Mouse (Mus musculus): ENCODE results near the gene Nmt1.
A peak's percentile ranks its signal among the peaks of the same experiment; 100 is the strongest.

DNA sequence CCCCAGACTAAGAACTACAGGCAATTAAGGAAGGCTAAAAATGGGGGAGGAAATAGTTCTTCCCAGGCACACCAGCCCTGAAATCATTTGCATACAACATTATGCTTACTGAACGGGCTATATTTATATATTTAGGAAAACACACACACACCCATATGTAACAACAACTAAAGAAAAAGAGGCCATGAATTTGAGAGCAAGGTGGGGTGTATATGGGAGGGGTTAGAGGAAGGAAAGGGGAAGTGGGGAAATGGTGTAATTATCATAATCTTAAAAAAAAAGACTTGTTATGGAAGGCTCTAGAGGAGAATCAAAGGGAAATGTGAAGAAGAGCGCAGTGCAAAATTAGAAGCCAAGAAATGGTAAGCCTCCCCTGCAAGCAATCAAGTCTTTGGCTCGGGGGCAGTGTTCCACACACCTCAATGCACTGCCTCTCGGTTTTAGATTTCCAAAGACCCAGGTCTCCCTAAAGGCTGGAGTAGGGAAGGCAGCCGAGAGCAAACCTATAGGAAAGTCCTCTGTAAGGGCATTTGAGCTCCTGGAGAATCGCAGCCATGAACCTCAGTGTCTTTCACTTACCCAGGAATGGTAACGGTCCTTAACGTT lies 317 bp upstream of the Nmt1 start:
- TF ChIP-seq TBP (conservative IDR thresholded peaks at IDR 0.05; ENCODE audit: low read depth, low read length): peak; percentile 7; the same call in 1 of the 2 replicates
- TF ChIP-seq ZC3H11A (IDR thresholded peaks at IDR 0.05; ENCODE audit: low read depth, low read length): no peak
- TF ChIP-seq POLR2A (IDR thresholded peaks at IDR 0.05; ENCODE audit: low read depth, low read length): no peak
- TF ChIP-seq USF1 (IDR thresholded peaks at IDR 0.05; ENCODE audit: low read depth, low read length): no peak
- no peak for TF ChIP-seq E2F4 (IDR thresholded peaks at IDR 0.05; ENCODE audit: insufficient replicate concordance, low read depth, low read length)
- TF ChIP-seq EP300 (IDR thresholded peaks at IDR 0.05; ENCODE audit: low read length): peak; percentile 56; the same call in 1 of the 2 replicates
- TF ChIP-seq CTCF (conservative IDR thresholded peaks at IDR 0.05 in 1 of 2, IDR thresholded peaks at IDR 0.05 in 1 of 2; ENCODE audit: low read depth in 2 of 2, low read length in 2 of 2): no peak
- TF ChIP-seq GABPA (IDR thresholded peaks at IDR 0.05; ENCODE audit: insufficient replicate concordance, low read depth, low read length): no peak
- no peak for TF ChIP-seq RAD21 (IDR thresholded peaks at IDR 0.05; ENCODE audit: low read depth, low read length)
- TF ChIP-seq ELF1 (IDR thresholded peaks at IDR 0.05; ENCODE audit: low read depth, low read length): no peak
- no peak for TF ChIP-seq JUND (conservative IDR thresholded peaks at IDR 0.05; ENCODE audit: low read depth, low read length)
- TF ChIP-seq UBTF (IDR thresholded peaks at IDR 0.05; ENCODE audit: low read depth, low read length): no peak
- TF ChIP-seq KAT2A (IDR thresholded peaks at IDR 0.05; ENCODE audit: insufficient replicate concordance, low read length): no peak
